ENCODE assay signal across 31 mouse cellular contexts in genomic region chr5:16777176-16777575, GRCm38 (mm10). TPM values are rescaled to one million over a fixed set of nuclear protein-coding genes. Genes with fewer than 3 reads are reported as not detected.
DNase-seq lines count a peak whose midpoint lies in the region; ATAC-seq lines count a peak whose summit lies in the region.
"Had no signal": no experiment of that assay in that cellular context is flagged by ENCODE, and none has a peak within 500 bp of the region (broad histone marks: within the 10 kb centered on the region; RNA-seq: fewer than 3 reads in every experiment).

No protein-coding gene starts in this region.

- no peaks in the 10 kb centered on the region for H3K4me1 ChIP-seq in hindbrain, embryonic 16.5 days (ENCODE audit: control insufficient read depth, insufficient read depth, low read depth, low read length)

- H3K27ac ChIP-seq in hindbrain, embryonic 16.5 days (ENCODE audit: low read depth, low read length): no peak overlapping the region

- WGBS in hindbrain, embryonic 16.5 days: 74% methylated on average over 2 of the region's 2 CpGs

- H3K9ac ChIP-seq in hindbrain, embryonic 16.5 days (ENCODE audit: low read depth, low read length): no peak overlapping the region

- H3K4me3 ChIP-seq in hindbrain, embryonic 16.5 days (ENCODE audit: low read length): no peak overlapping the region

- ATAC-seq in hindbrain, embryonic 16.5 days: no peak
- ATAC-seq: activated CD4-positive, CD25-positive, alpha-beta regulatory T cell, adult 4 months; CD4-positive, CD25-positive, alpha-beta regulatory T cell, adult 4 months; Patski had no signal

- no peaks in the 10 kb centered on the region for H3K27me3 ChIP-seq in hindbrain, embryonic 16.5 days (replicated peaks; ENCODE audit: control insufficient read depth, insufficient read depth, low read length)
- H3K27me3 ChIP-seq: CH12.LX, Patski had no signal

- H3K36me3 ChIP-seq in hindbrain, embryonic 16.5 days (ENCODE audit: control insufficient read depth, insufficient read depth, low read length): no peaks in the 10 kb centered on the region
- H3K36me3 ChIP-seq: G1E had no signal

- DNase-seq in 3T3-L1 (ENCODE audit: low read depth, low spot score) (peak; percentile 82), NIH3T3 (ENCODE audit: low read depth) (peak; percentile 80), adipocyte (ENCODE audit: low spot score) (peak; percentile 56)
- peak; percentile 53 for DNase-seq in fibroblast of lung, adult 2 months (ENCODE audit: low read depth)
- DNase-seq in Muller cell, postnatal 12 days (ENCODE audit: inconsistent ontology term): no peak
- no peak for DNase-seq in layer of hippocampus, adult 18-20 months (ENCODE audit: low spot score in 2 of 2)
- DNase-seq in ovary, postnatal 10 days (ENCODE audit: low spot score): no peak
- DNase-seq: adrenal gland, adult 2 months; adrenal gland, adult 8-10 months; adrenal gland, postnatal 10 days; adrenal gland, postnatal 14 days; adrenal gland, postnatal 25 days; adrenal gland, postnatal 36 days; B cell, adult 2 months; cerebellum, adult 11 months; cerebellum, adult 11-12 months; cerebellum, adult 18-20 months; cerebellum, adult 2 months; cerebellum, adult 8-10 months; cerebellum, adult 9-10 months had no signal

- H3K9me3 ChIP-seq in hindbrain, embryonic 16.5 days (ENCODE audit: control insufficient read depth, low read length): no peaks in the 10 kb centered on the region
- H3K9me3 ChIP-seq: G1E had no signal

- no peak overlapping the region for H3K4me2 ChIP-seq in hindbrain, embryonic 16.5 days (ENCODE audit: low read length)

RNA-seq across cellular contexts. Expression of gene Gm28710, which starts 14.4 kb away (rescaled TPM):
- total RNA-seq in layer of hippocampus, adult 18-20 months (2021): not detected
- not detected in 2 replicates for polyA plus RNA-seq in hindbrain, embryonic 16.5 days (2015; fragmentation: Nextera tagmentation; extraction: Ambion mirVana)
- total RNA-seq: adrenal gland, adult 18-20 months; adrenal gland, adult 2 months; adrenal gland, adult 8-10 months; adrenal gland, postnatal 10 days; adrenal gland, postnatal 14 days; adrenal gland, postnatal 25 days; adrenal gland, postnatal 36 days; adrenal gland, postnatal 4 days; CH12.LX; ES-E14; G1E; MEL had no signal
- polyA plus RNA-seq: activated CD4-positive, CD25-positive, alpha-beta regulatory T cell, adult 4 months; adrenal gland, adult 2 months; brain, embryonic 14.5 days; CD4-positive, CD25-positive, alpha-beta regulatory T cell, adult 4 months; cerebellum, adult 2 months; G1E; Patski had no signal

Comparison
In these comparisons a context has a peak if more than half of its experiments do, and no peak if none do; other contexts are left out.
1. DNase-seq: peak in 3T3-L1 (single experiment), NIH3T3 (single experiment), adipocyte (single experiment) and fibroblast of lung, adult 2 months (single experiment); none in Muller cell, postnatal 12 days (single experiment), layer of hippocampus, adult 18-20 months (0 of 2) and ovary, postnatal 10 days (single experiment).